Mouse (Mus musculus) adipocyte (in vitro differentiated cells): ENCODE measurements around the gene Plcxd2.

Experiments used
- DNase-seq: peaks from one replicate; pipeline ENCODE4 v3.0.0-alpha.2; 2016; ENCODE audit warnings: low spot score

The Plcxd2 gene

GRCm38 (mm10) chr16:46010153-46010905 lies at the start of gene Plcxd2:
Gene Plcxd2 (minus strand): TSS chr16:46010218.
- DNase-seq: peak; percentile 97

DNA sequence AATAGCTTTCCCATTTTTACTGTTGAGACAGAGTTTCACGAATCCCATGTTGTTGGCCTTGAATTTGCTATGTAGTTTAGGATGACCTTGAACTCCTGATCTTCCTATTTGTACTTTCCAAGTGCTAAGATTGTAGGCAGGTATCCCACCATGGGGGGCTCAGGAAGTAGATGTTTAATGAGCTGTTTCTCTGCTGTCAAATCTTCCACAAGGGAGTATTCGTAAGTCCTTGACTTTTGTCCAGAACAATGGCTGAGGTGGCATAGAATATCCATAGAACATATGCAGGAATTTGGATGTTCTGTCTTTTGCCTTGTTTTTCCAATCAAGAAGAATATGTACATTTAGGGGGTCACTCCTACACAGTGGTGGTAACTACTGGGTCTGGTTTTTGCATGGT lies 36.9 kb upstream of the Plcxd2 start:
- DNase-seq: no peak

DNA sequence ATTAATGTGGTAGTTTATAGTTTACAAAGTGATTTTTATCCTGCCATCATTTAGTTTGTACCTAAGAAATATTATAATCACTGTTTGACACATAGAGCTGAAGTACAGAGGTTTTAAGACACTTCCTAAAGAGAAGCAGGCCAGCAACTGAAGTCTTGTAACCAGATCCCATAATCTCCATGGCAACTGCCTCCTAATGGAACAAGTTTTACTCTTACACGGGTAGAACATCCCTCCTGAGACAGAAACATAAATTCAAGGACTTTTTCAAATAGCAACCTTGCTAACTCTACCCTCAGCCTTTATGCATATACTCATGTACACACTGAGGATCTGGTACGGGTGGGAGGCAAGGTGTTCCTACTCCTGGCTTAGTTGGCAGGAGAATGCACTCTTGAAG lies 26.2 kb upstream of the Plcxd2 start:
- no peak for DNase-seq

- no peak for DNase-seq
Measured at GRCm38 (mm10) chr16:46033896-46034295, 23.9 kb upstream of the Plcxd2 start.

- no peak for DNase-seq
Measured at GRCm38 (mm10) chr16:46022958-46023491, 13.0 kb upstream of the Plcxd2 start.

- peak; percentile 75 for DNase-seq
Measured at GRCm38 (mm10) chr16:46022189-46022928, 12.3 kb upstream of the Plcxd2 start.

DNA sequence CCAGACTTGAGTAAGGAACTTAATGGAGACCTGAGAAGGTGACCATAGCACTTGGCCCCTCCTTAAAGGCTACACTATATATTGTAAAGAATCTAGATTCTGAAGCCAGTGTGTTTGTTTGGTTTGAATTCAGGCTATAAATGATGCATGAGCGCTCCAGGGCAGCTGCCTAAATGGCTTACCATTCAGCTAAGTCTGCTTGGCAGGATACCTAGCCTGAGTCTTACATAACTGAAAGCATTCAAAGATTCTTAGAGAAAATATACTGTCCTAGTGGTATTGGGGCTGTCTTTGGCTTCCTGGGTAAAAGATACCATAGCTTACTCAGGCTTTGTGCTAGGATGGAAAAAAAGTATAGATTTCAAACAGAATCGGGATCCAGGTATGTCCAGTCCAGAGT lies 11.3 kb upstream of the Plcxd2 start:
- no peak for DNase-seq

DNA sequence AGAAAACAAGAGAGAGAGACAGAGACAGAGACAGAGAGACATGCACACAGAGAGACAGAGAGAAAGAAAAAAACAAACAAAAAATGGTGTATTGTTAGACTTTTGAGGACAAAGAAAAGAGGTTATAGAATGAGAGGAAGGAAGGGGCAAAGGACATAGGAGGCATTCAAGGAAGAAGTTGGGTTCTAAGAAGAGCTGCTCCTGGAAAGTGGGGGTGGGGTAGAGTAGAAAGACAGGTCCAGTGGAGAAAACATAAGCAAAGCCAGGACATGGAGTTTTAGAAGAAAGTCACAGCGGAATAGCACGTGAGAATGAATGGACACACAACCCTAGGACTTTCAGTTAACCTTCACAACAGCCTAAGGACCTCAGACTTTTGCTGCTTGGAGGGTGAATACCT lies 10.4 kb upstream of the Plcxd2 start:
- no peak for DNase-seq

DNA sequence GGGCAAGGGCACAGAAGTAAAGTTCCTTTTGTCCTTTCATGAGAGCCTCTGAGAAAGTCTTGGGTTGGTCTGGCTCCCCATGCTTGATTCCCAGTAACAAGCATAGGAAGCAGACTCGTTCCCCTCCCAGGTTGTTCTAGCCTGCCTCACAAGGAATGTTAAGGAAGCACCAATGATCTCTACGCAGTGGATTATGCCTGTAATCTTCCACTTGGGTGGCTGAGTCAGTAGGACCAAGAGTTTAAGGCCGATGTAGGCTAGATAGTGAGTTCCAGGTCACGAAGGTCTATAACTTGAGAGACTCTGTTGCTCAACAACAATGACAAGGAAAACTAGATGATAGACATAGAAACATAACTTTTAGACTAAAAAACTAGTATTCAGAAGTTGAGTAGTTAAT lies 9.8 kb upstream of the Plcxd2 start:
- no peak for DNase-seq

GRCm38 (mm10) chr16:46019359-46019758 lies 9.3 kb upstream of the Plcxd2 start:
- no peak for DNase-seq

GRCm38 (mm10) chr16:46011696-46012095 lies 1.7 kb upstream of the Plcxd2 start:
- no peak for DNase-seq

DNA sequence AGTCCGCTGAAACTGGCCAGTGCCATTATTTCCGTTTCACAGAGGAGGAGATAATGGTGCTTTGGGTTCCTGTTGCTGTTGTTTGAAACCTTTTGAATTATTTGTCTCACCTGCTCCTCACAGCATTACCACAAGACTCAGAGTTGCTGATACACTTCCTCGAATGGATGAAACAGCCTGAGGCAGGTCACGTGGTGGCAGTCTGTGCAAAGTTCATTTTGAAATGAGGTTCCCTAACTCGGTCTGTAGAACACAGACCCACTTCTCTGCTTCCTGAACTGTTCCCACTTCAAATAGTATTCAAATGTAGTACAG lies 845 bp upstream of the Plcxd2 start:
- DNase-seq: peak; percentile 44

GRCm38 (mm10) chr16:46009717-46010116 lies 301 bp downstream of the Plcxd2 start:
- DNase-seq: no peak

GRCm38 (mm10) chr16:46008766-46009165 lies 1.3 kb downstream of the Plcxd2 start:
- DNase-seq: no peak

GRCm38 (mm10) chr16:46008036-46008605 lies 1.9 kb downstream of the Plcxd2 start:
- peak; percentile 26 for DNase-seq

GRCm38 (mm10) chr16:46006261-46006660 lies 3.8 kb downstream of the Plcxd2 start:
- no peak for DNase-seq

GRCm38 (mm10) chr16:46001550-46002166 lies 8.4 kb downstream of the Plcxd2 start:
- no peak for DNase-seq

DNA sequence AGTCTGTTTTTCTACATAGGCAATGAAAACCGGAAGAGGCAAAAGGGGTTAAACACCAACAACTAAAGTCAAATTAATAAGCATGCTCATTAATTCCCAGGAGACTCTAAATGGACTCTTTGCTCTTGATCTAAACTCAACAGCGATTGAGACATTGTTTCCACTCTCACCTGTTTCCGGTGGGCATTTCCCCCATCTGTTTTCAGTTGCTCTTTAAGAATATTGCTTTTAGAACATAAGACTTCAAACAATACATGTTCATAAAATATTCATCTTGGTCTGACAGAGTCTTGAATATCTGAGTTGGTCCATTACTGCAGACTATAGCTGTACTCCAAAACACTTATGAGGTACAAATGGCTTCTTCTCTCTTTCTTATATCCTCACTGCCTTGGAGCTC lies 9.0 kb downstream of the Plcxd2 start:
- no peak for DNase-seq

GRCm38 (mm10) chr16:45999374-46000191 lies 10.4 kb downstream of the Plcxd2 start:
- DNase-seq: no peak

- no peak for DNase-seq
Measured at GRCm38 (mm10) chr16:45998231-45998630, 11.8 kb downstream of the Plcxd2 start.

DNA sequence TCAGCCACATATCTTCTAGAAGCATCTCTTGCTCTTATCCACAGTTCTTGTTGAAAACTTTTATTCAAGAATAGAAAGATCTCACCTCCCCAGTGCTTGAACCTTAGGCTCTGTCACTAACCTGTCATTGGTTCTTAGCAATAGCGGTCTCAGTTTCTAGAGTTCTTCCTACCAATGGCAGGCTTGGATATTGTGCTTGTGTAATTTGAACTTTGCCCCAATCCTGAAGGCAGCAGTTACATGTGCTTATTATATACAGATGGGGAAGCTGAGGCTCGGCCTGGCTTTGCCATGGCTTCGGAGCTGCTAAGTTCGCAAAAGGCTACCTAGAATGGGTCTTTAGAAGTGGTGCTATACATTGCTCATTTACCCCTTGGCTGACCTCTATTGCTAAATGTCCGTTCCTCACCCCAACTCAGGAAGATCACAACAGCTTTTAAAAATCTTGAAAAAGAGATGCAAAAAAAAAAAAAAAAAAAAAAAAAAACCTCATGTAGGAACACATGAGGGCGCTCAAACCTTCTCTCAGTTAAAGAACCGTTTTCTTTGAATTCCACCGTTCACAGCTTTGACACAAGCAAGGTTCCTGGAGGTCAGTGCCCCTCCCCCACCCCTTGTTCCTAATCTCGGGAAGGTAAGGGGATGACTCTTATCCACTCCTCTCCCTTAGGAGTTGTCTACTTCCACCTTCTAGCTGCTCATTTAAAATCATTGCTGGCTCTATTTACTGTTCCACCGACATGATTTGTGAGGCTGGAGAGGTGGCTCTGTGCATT lies 18.9 kb downstream of the Plcxd2 start:
- peak; percentile 34 for DNase-seq
